Mouse (Mus musculus) midbrain, embryonic 14.5 days (tissue): ENCODE results near the gene Zfyve19. TPM values are rescaled to one million over a fixed set of nuclear protein-coding genes. Genes with fewer than 3 reads are reported as not detected.

Experiments used
- ATAC-seq: fragments of 200-750 bp; cut with Nextera tagmentation; 2 replicates; pipeline ENCODE4 v1.8.0; 2017; ENCODE audit warnings: moderate number of reproducible peaks, moderate library complexity; ENCODE audit not compliant: low FRiP score, low TSS enrichment
- DNase-seq: peaks from one replicate; pipeline ENCODE4 v3.0.0-alpha.2; 2015
- H3K27ac ChIP-seq: fragments of 300-500 bp; sonication (generic); replicated peaks from 2 replicates; pipeline ENCODE4 v1.5.1; 2014; ENCODE audit warnings: mild to moderate bottlenecking, low read depth, low read length, moderate library complexity
- H3K27me3 ChIP-seq: fragments of 300-500 bp; sonication (generic); 2 replicates; pipeline ENCODE4 v1.6.1; 2014; ENCODE audit warnings: low read length, control low read depth, mixed read lengths; ENCODE audit not compliant: control insufficient read depth, insufficient read depth
- H3K36me3 ChIP-seq: fragments of 300-500 bp; sonication (generic); 2 replicates; pipeline ENCODE4 v1.6.1; 2014; ENCODE audit warnings: low read length, control low read depth; ENCODE audit not compliant: control insufficient read depth, insufficient read depth
- H3K4me1 ChIP-seq: fragments of 300-500 bp; sonication (generic); 2 replicates; pipeline ENCODE4 v1.6.1; 2014; ENCODE audit warnings: mild to moderate bottlenecking, antibody characterized with exemption, low read length, control low read depth; ENCODE audit not compliant: control insufficient read depth, insufficient read depth
- H3K4me2 ChIP-seq: fragments of 300-500 bp; sonication (generic); 2 replicates; pipeline ENCODE4 v1.6.1; 2014; ENCODE audit warnings: mild to moderate bottlenecking, low read length, moderate library complexity
- H3K4me3 ChIP-seq: fragments of 300-500 bp; sonication (generic); replicated peaks from 2 replicates; pipeline ENCODE4 v1.5.1; 2014; ENCODE audit warnings: low read depth, low read length
- H3K9ac ChIP-seq: fragments of 300-500 bp; sonication (generic); replicated peaks from 2 replicates; pipeline ENCODE4 v1.6.1; 2014; ENCODE audit warnings: mild to moderate bottlenecking, low read length, moderate library complexity
- H3K9me3 ChIP-seq: fragments of 300-500 bp; sonication (generic); 2 replicates; pipeline ENCODE4 v1.6.1; 2016; ENCODE audit warnings: low read length, control low read depth, mixed read lengths; ENCODE audit not compliant: control insufficient read depth
- WGBS: fragments of 180-500 bp; shearing (Covaris S2); extraction: QIAGEN DNeasy Blood & Tissue Kit; methylation state at CpG from one replicate; pipeline ENCODE4 v1.1.7; 2014; 5-methylcytosine and 5-hydroxymethylcytosine counted together
- polyA plus RNA-seq: library from polyadenylated mRNA; unstranded; fragments of >200 nt; fragmentation: Nextera tagmentation; extraction: Ambion mirVana; gene quantifications from 2 replicates; pipeline ENCODE4 v1.2.1, GENCODE M21; 2014

The Zfyve19 gene
- polyA plus RNA-seq, 1 experiment from 2014 or later = 57.3 TPM

DNA sequence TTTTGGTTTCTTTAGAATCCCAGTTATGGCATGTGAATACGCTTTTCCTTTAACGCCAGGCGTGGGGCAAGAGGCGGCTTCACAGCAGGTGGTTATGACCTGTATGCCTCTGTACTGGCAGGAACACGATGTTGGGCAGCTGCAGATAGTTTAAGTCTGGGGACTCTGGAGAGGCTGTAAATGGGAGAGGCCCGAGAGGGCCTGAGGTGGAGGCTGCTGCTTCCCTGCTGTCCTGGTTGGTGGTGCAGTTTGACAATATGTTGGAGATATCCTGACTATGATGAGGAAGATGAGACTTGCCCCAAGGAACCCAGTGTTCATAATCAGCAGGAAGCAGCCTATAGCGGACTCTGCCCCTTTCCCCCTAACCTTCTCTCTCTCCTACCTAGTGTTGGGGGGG lies 25.5 kb upstream of the Zfyve19 start:
- 82% methylated on average over 7 of the region's 7 CpGs for WGBS
- H3K36me3 ChIP-seq = peaks cover 64% of the 10 kb centered on the region

DNA sequence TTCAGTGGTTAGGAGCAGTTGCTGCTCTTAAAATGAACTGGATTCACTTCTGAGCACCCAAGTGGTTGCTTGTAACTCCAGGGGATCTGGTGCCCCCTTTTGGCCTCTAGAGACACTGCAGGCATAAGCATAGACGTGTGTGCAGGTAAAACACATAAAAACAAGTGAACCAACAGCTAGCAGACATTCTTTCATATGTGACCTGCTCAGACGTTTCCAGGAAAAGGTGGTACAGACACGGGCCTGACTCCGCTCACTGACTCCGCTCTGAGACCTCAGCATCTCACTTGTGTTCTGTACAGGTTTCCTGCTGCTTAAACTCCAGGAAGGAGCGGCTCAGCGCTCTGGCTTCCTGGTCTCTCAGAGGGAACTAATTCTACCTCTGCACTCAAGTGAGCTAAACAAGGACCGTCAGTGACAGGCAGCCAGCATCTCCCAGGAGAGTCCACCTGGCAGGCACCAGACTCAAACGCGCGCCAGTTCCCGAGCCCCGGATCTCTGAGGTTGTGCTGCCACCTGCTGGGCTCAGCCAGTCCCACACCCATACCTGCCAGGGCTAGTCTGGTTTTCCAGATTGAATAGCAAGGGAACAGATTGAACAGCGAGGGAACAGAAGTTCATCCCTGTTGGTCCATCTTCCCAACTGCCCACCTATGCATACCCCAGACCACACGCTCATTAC lies 19.2 kb upstream of the Zfyve19 start:
- H3K4me3 ChIP-seq = peak overlapping the region; percentile 20; the same call in 1 of the 2 replicates
- no peaks in the 10 kb centered on the region for H3K27me3 ChIP-seq
- DNase-seq (peak; percentile 90), ATAC-seq (peak; percentile 76; the same call in 1 of the 2 replicates)
- peaks cover 17% of the 10 kb centered on the region for H3K36me3 ChIP-seq
- H3K4me1 ChIP-seq = 0 out of 2 replicates have a peak, but pooled peaks cover 3% of the 10 kb centered on the region
- no peaks in the 10 kb centered on the region for H3K9me3 ChIP-seq
- H3K4me2 ChIP-seq = peak overlapping the region; percentile 53
- WGBS = 9% methylated on average over 15 of the region's 15 CpGs
- no peak overlapping the region; the same call in 1 of the 2 replicates for H3K9ac ChIP-seq
- no peak overlapping the region for H3K27ac ChIP-seq

More for the DNA sequence above, 25.5 kb upstream of the Zfyve19 start:
- Histone ChIP-seq H3K27me3 (no peaks in the 10 kb centered on the region), H3K9me3 (no peaks in the 10 kb centered on the region), H3K4me3 (no peak overlapping the region), H3K27ac (no peak overlapping the region), H3K9ac (no peak overlapping the region), H3K4me2 (no peak overlapping the region), H3K4me1 (no peaks in the 10 kb centered on the region)
- DNase-seq (no peak), ATAC-seq (no peak)

DNA sequence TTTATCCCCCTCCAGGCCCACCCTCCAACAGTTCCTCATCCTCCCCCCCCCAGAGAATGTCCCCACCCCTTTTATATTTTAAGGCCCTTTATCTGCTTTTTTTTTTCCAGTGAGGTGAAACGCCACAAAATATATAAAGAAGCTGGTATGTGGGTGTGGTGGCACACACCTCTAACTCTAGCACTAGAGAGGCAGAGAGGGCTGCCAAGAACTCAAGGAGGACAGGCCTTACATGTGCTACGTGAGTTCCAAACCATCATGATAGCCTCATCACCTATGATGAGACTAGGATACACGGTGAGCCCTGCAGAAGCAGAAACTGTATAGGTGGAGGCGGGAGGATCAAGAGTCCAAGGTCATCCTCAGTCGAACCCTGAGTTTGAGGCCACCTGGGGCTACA lies 17.4 kb upstream of the Zfyve19 start:
- DNase-seq = no peak
- WGBS = 87% methylated on average over 5 of the region's 5 CpGs

DNA sequence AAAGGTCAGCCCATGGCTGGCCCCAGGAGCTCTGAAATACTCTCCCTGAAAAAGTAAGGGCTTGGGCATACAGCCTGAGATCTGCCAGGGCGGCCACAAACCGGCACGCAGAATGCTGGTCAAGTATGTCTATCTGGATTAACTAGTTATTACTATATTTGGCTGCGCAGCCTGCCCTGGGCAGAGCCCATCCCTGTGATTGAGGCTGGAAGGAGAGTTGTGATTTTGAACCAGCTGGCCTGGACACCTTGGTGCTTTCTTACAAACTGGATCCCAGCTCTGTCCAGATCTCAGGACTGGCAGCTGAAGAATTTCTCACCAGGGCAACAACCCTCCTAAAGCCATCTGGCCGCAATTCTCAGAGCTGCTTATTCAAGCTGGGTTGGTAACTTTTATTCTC lies 14.3 kb upstream of the Zfyve19 start:
- Histone ChIP-seq H3K9ac (no peak overlapping the region), H3K27ac (no peak overlapping the region), H3K27me3 (no peaks in the 10 kb centered on the region), H3K4me2 (no peak overlapping the region), H3K36me3 (no peaks in the 10 kb centered on the region), H3K4me1 (0 out of 2 replicates have a peak, but pooled peaks cover 2% of the 10 kb centered on the region), H3K9me3 (no peaks in the 10 kb centered on the region), H3K4me3 (no peak overlapping the region)
- DNase-seq (no peak), ATAC-seq (no peak)
- WGBS = 87% methylated on average over 5 of the region's 5 CpGs

More for the DNA sequence above, 17.4 kb upstream of the Zfyve19 start:
- H3K36me3 ChIP-seq = peaks cover 3% of the 10 kb centered on the region; the same call in 1 of the 2 replicates
- 0 out of 2 replicates have a peak, but pooled peaks cover 3% of the 10 kb centered on the region for H3K4me1 ChIP-seq
- no peaks in the 10 kb centered on the region for H3K27me3 ChIP-seq
- no peak for ATAC-seq
- no peak overlapping the region for H3K4me3 ChIP-seq
- no peak overlapping the region for H3K9ac ChIP-seq
- H3K4me2 ChIP-seq = no peak overlapping the region
- no peak overlapping the region for H3K27ac ChIP-seq
- no peaks in the 10 kb centered on the region for H3K9me3 ChIP-seq

DNA sequence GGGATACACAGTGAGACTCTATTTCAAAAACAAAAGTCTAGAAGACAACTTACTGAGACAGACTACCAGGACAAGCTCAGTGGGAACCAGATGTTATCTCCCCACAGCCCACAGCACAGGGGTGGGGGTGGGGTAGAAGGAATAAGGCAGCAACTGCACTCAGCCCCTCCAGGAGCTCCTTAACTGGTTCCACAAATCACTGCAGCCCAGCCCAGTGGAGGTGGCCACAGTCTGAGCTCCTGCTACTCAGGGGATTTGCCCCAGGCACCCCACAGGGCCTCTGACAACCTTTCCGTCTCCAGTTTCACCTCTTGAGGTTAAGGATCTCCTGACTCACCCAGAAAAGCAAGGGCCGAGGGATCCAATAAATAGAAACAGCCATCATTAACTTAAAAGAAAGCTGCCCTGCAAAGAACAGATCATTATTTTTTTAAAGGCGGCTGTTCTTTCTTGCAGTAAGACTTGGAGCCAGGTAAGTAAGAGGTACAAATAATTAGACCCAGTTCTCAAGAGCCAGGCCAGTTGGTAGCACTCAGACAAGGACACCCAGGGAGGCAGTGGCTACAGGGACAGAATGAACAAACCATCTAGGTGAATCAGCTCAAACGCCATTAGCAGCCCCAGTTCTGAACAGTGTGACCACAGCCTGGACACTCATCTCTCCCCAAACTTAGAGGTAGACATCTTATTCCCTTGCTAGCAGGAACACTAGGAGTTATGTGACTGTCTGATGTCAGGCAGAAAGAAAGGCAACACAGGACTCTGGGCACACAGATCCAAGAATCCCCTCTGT lies 11.9 kb upstream of the Zfyve19 start:
- Histone ChIP-seq H3K27me3 (no peaks in the 10 kb centered on the region), H3K36me3 (no peaks in the 10 kb centered on the region), H3K4me3 (no peak overlapping the region), H3K4me2 (no peak overlapping the region), H3K9ac (no peak overlapping the region), H3K27ac (no peak overlapping the region), H3K4me1 (no peaks in the 10 kb centered on the region), H3K9me3 (no peaks in the 10 kb centered on the region)
- DNase-seq = no peak
- 42% methylated on average over 4 of the region's 4 CpGs for WGBS
- ATAC-seq = no peak

DNA sequence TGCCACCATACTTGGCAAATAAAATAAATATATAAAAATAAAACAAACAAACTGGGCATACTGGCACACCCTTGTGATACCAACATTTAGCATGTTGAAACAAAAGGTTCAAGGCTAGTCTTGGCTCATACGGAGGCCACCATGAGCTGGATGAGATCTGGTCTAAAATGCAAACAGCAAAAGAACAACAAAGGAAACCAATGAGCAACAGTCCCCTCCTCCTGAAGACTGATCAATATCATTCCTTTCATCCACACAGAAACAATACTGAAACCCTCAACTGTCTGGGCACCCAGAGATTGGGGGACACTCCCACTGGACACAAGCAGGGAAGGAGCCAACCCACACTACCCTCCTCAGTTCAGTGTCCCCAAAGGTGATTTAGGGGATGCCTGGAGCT lies 10.9 kb upstream of the Zfyve19 start:
- DNase-seq (no peak), ATAC-seq (no peak)
- 77% methylated on average over 1 of the region's 1 CpGs for WGBS
- H3K36me3 ChIP-seq = no peaks in the 10 kb centered on the region
- no peak overlapping the region for H3K27ac ChIP-seq
- no peak overlapping the region for H3K9ac ChIP-seq
- H3K4me2 ChIP-seq = no peak overlapping the region
- no peaks in the 10 kb centered on the region for H3K9me3 ChIP-seq
- H3K4me1 ChIP-seq = no peaks in the 10 kb centered on the region
- H3K27me3 ChIP-seq = no peaks in the 10 kb centered on the region
- no peak overlapping the region for H3K4me3 ChIP-seq

DNA sequence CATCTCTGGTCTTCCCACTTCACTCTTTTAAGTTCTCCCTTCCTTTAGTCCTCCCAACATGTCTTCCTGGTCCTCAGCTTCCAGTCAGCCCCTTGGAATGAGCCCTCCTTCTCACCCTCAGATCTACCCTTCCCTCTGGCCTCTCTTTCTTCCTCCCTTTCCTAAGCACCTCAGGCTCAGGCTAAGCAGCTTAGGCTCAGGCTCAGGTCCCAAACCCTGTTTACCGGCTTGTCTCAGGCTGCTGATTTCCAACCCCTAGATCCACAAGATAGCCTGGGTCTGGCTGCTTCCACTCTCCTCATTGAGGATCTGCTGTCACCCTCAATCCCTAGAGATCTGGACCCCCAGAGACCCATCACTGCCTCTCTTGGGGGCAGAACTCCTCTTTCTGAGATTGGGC lies 10.4 kb upstream of the Zfyve19 start:
- no peaks in the 10 kb centered on the region for H3K9me3 ChIP-seq
- DNase-seq = no peak
- no peak overlapping the region for H3K27ac ChIP-seq
- H3K4me3 ChIP-seq = no peak overlapping the region
- H3K4me2 ChIP-seq = no peak overlapping the region
- no peak for ATAC-seq
- no peaks in the 10 kb centered on the region for H3K27me3 ChIP-seq
- 8% methylated on average over 1 of the region's 1 CpGs for WGBS
- no peaks in the 10 kb centered on the region for H3K36me3 ChIP-seq
- H3K4me1 ChIP-seq = no peaks in the 10 kb centered on the region
- no peak overlapping the region for H3K9ac ChIP-seq

DNA sequence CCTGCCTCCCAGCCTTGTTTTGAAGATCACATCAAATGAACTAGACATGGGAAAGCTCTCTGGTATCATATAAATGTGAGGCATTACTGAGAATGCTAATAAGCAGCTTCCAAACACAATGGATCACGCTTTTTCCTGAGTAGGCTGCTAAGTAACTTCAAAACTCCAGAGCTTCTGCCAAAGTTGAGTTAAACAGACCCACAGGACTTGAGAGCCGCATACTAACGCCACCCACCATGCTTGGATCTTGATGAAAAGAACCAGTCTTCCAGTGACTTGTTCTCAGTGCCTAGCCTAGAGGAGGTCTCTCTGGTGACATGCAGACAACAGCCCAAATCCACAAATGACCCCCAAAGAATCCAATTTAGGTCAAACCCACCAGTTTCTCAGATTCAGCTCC lies 9.5 kb upstream of the Zfyve19 start:
- DNase-seq (peak; percentile 18), ATAC-seq (no peak)
- Histone ChIP-seq H3K4me2 (no peak overlapping the region), H3K27me3 (no peaks in the 10 kb centered on the region), H3K4me3 (no peak overlapping the region), H3K9me3 (no peaks in the 10 kb centered on the region), H3K36me3 (no peaks in the 10 kb centered on the region), H3K9ac (no peak overlapping the region), H3K27ac (no peak overlapping the region), H3K4me1 (no peaks in the 10 kb centered on the region)
- WGBS = 18% methylated on average over 3 of the region's 3 CpGs
